Mouse (Mus musculus): ENCODE data around the gene Wfdc5. TPM values are rescaled to one million over a fixed set of nuclear protein-coding genes. Genes with fewer than 3 reads are reported as not detected.
"Not testable (repeated sequence)": the region's sequence is repeated elsewhere in the genome, so short reads cannot be mapped to it uniquely, and the experiment has no call there.

The Wfdc5 gene
- 0.24 TPM in 1 of 2 replicates, not detected in the other for polyA plus RNA-seq (2012; rRNA removed)

DNA sequence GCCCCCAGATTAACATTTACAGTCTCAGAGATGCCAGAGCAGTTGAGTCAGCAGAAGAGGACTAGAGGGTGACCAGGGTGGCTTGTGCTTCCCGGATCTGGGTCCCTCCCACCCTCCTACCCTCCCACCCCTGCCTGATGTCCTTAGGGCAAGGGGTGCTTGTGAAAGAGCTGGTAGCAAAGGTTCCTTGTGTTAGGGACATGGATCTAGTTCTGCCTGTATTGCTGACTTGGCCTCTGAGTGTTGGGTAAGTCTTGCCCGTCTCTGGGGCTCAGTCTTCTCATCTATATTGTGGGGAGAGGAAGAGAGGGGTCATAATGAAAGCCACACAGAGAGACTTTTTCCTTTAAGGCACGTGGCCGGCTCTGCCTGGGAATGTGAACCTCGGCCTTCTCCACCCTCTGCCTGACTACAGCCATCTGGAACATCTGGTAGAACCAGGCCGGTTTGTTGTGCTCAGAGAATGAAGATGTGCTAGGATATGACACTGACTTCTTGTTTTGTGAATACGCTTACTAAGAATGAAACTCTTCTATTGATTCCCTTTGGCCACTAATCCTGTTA, at the start of gene Wfdc5:
Wfdc5 (minus strand) TSS at position 51 of the 564 bp plus-strand sequence.
- Histone ChIP-seq H3K4me1 (ENCODE audit: control insufficient read depth, insufficient read depth, insufficient read length, low read length) (no peaks in the 10 kb centered on the region), H3K27ac (ENCODE audit: insufficient read depth, low read depth, low read length) (no peak within 1 kb of the TSS), H3K36me3 (ENCODE audit: control insufficient read depth, insufficient read depth, low read length) (no peaks in the 10 kb centered on the region), H3K27me3 (ENCODE audit: control insufficient read depth, insufficient read depth, low read length) (no peaks in the 10 kb centered on the region), H3K4me3 (ENCODE audit: low read depth, low read length) (no peak within 1 kb of the TSS)
- no peak for TF ChIP-seq CTCF (IDR thresholded peaks at IDR 0.05; ENCODE audit: extremely low read depth, insufficient read length, insufficient replicate concordance, low read depth, low read length)
- no peak for TF ChIP-seq POLR2A (IDR thresholded peaks at IDR 0.05; ENCODE audit: low read depth, low read length)
- 56% methylated on average over 7 of the region's 7 CpGs for WGBS

DNA sequence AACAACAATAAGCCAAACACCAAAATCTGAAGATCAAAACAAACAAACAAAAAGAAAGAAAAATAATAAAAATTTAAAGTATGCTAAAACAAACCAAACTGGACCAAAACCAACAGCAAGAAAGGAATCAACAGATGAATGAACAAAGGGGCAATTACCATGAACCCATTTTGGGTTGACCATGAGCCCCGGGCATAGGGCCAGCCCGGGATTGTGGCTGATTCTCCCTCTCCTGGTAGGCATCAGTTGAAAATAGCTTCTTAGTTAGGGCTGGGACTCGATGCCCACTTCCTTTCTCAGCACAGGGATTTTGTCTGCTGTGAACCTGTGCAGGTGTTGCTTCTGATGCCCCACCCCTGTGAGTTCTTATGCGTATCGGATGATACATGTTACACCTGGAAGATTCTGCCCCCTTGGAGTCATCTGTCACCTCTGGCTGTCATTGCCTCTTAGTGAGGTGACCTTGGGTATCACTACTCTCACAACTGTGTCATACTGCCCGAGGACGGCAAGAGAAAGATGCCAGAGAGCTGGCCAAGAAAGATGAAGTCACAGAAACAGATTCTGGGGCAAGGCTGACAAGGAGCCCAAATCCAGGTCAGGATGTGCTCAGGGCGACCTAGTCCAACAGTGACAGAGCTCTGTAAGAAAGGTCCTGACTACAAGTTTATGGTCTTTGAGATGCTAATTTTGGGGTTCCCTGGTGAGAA, 46.0 kb upstream of the Wfdc5 start:
- Histone ChIP-seq H3K36me3 (ENCODE audit: control insufficient read depth, insufficient read depth, low read length) (no peaks in the 10 kb centered on the region), H3K27ac (ENCODE audit: insufficient read depth, low read depth, low read length) (no peak overlapping the region), H3K4me1 (ENCODE audit: control insufficient read depth, insufficient read depth, insufficient read length, low read length) (peaks cover 4% of the 10 kb centered on the region; the same call in 1 of the 2 replicates), H3K4me3 (ENCODE audit: low read depth, low read length) (no peak overlapping the region), H3K27me3 (ENCODE audit: control insufficient read depth, insufficient read depth, low read length) (no peaks in the 10 kb centered on the region)
- no peak for TF ChIP-seq POLR2A (IDR thresholded peaks at IDR 0.05; ENCODE audit: low read depth, low read length)
- TF ChIP-seq CTCF (IDR thresholded peaks at IDR 0.05; ENCODE audit: extremely low read depth, insufficient read length, insufficient replicate concordance, low read depth, low read length), result no peak
- WGBS, result 78% methylated on average over 8 of the region's 8 CpGs

DNA sequence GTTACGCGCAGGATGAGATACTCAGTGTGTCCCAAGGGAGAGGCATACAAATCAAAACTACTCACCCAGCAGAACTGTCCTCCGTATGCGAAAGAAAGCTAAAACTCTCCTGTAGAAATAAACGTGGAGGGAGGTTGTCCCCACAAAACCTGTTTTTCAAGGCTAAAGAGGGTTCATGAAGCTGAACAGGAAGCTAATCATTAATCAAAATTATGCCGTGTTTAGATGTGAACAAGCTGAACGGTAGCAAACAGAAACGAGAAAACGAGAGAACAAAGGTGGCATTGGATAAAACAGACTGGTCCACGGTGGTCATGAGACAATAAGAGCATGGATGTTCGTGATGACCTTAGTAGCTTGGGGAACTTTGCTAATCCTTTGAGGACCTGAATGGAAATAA, 39.0 kb upstream of the Wfdc5 start, which contains the start of gene Wfdc15b:
Wfdc15b (minus strand) TSS at position 139 of the 400 bp plus-strand sequence.
- Histone ChIP-seq H3K27me3 (ENCODE audit: control insufficient read depth, insufficient read depth, low read length) (no peaks in the 10 kb centered on the region), H3K4me1 (ENCODE audit: control insufficient read depth, insufficient read depth, insufficient read length, low read length) (no peaks in the 10 kb centered on the region), H3K36me3 (ENCODE audit: control insufficient read depth, insufficient read depth, low read length) (no peaks in the 10 kb centered on the region), H3K4me3 (ENCODE audit: low read depth, low read length) (no peak within 1 kb of the TSS), H3K27ac (ENCODE audit: insufficient read depth, low read depth, low read length) (no peak within 1 kb of the TSS)
- WGBS, result 19% methylated on average over 11 of the region's 11 CpGs
- TF ChIP-seq CTCF (IDR thresholded peaks at IDR 0.05; ENCODE audit: extremely low read depth, insufficient read length, insufficient replicate concordance, low read depth, low read length) (no peak), POLR2A (IDR thresholded peaks at IDR 0.05; ENCODE audit: low read depth, low read length) (no peak)

DNA sequence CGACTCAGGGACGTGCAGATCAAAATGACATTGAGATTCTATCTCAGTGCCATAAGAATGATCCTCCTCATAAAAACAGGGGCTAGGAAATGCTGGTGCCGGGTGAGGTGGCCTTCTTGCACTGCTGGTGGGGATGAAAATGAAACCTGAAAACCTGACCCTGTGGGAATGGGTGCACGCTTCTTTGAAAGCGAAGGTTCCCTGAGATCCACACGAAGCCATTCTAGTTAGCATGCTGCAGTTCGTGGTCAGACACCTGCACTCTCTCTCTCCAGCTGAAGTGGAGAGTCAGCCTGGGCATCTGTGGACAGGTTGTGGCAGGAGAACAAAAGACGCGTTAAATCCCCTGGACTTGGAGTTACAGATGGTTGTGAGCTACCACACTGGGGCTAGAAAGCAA, 36.8 kb upstream of the Wfdc5 start:
- Histone ChIP-seq H3K36me3 (ENCODE audit: control insufficient read depth, insufficient read depth, low read length) (no peaks in the 10 kb centered on the region), H3K27me3 (ENCODE audit: control insufficient read depth, insufficient read depth, low read length) (no peaks in the 10 kb centered on the region), H3K27ac (ENCODE audit: insufficient read depth, low read depth, low read length) (no peak overlapping the region), H3K4me3 (ENCODE audit: low read depth, low read length) (no peak overlapping the region), H3K4me1 (ENCODE audit: control insufficient read depth, insufficient read depth, insufficient read length, low read length) (no peaks in the 10 kb centered on the region)
- TF ChIP-seq POLR2A (IDR thresholded peaks at IDR 0.05; ENCODE audit: low read depth, low read length) (no peak), CTCF (IDR thresholded peaks at IDR 0.05; ENCODE audit: extremely low read depth, insufficient read length, insufficient replicate concordance, low read depth, low read length) (no peak)
- WGBS, result 83% methylated on average over 9 of the region's 9 CpGs

DNA sequence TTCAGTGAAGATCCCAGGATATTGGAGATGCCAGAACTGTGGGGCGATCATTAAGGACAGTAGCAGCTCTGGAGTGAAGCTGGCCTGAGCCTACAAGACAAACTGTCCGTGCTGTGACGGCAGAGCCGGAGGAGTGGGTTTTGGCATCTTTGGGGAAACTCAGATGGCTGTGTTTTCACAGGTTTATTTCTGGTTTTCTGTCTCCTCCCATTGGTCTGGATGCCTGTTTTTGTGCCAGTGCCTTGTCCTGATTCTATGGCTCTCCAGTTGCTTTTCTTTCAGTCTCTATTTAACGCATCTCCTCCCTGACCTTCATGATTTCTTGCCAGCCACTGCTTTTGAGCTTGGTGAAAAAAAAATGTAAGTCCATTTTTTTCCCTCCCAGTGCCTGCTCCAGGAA, 30.2 kb upstream of the Wfdc5 start:
- Histone ChIP-seq H3K4me1 (ENCODE audit: control insufficient read depth, insufficient read depth, insufficient read length, low read length) (no peaks in the 10 kb centered on the region), H3K4me3 (ENCODE audit: low read depth, low read length) (no peak overlapping the region), H3K36me3 (ENCODE audit: control insufficient read depth, insufficient read depth, low read length) (no peaks in the 10 kb centered on the region), H3K27me3 (ENCODE audit: control insufficient read depth, insufficient read depth, low read length) (no peaks in the 10 kb centered on the region), H3K27ac (ENCODE audit: insufficient read depth, low read depth, low read length) (no peak overlapping the region)
- WGBS, result 90% methylated on average over 5 of the region's 5 CpGs
- TF ChIP-seq POLR2A (IDR thresholded peaks at IDR 0.05; ENCODE audit: low read depth, low read length), result no peak
- no peak for TF ChIP-seq CTCF (IDR thresholded peaks at IDR 0.05; ENCODE audit: extremely low read depth, insufficient read length, insufficient replicate concordance, low read depth, low read length)

DNA sequence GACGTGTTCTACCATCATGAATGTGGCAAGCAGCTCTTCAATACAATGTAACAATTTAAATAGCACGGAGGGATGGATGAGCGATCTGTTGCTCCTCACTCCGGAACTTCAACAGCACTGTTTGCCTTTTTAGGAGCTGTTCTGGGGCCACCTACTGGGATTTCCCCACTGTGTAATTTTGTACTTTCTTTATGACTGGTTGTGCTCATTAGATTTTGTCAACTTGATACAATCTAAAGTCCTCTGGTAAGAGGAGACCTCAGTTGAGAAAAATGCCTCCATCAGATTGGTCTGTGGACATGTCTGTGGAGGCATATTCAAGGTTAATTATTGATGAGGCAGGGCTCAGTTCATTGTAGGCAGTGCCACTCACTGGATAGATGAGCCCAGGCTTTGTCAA, 28.4 kb upstream of the Wfdc5 start:
- Histone ChIP-seq H3K36me3 (ENCODE audit: control insufficient read depth, insufficient read depth, low read length) (no peaks in the 10 kb centered on the region), H3K27me3 (ENCODE audit: control insufficient read depth, insufficient read depth, low read length) (no peaks in the 10 kb centered on the region), H3K4me3 (ENCODE audit: low read depth, low read length) (no peak overlapping the region), H3K4me1 (ENCODE audit: control insufficient read depth, insufficient read depth, insufficient read length, low read length) (no peaks in the 10 kb centered on the region), H3K27ac (ENCODE audit: insufficient read depth, low read depth, low read length) (no peak overlapping the region)
- 84% methylated on average over 4 of the region's 4 CpGs for WGBS
- TF ChIP-seq POLR2A (IDR thresholded peaks at IDR 0.05; ENCODE audit: low read depth, low read length) (no peak), CTCF (IDR thresholded peaks at IDR 0.05; ENCODE audit: extremely low read depth, insufficient read length, insufficient replicate concordance, low read depth, low read length) (no peak)

DNA sequence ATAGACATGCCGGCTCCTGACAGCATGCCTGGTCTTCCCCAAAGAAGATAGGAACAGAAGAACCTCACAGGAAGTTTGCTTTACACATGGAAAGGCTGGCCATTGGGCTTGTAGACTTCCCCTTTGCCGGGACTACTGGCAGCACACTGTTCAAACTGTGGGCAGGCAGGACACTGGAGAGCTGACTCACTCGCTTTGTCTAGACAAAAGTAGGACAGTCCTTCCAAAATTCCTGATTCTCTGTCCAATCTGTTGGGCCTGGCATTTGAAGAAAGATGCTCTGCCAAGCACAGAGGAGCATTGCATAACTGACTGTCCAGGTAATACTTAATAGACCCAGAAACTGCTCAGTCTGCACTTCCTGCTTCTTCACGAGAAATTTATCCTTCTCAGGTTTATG, 24.1 kb upstream of the Wfdc5 start:
- Histone ChIP-seq H3K27ac (ENCODE audit: insufficient read depth, low read depth, low read length) (no peak overlapping the region), H3K4me3 (ENCODE audit: low read depth, low read length) (no peak overlapping the region), H3K27me3 (ENCODE audit: control insufficient read depth, insufficient read depth, low read length) (no peaks in the 10 kb centered on the region), H3K36me3 (ENCODE audit: control insufficient read depth, insufficient read depth, low read length) (no peaks in the 10 kb centered on the region), H3K4me1 (ENCODE audit: control insufficient read depth, insufficient read depth, insufficient read length, low read length) (no peaks in the 10 kb centered on the region)
- WGBS, result 56% methylated on average over 4 of the region's 4 CpGs
- TF ChIP-seq POLR2A (IDR thresholded peaks at IDR 0.05; ENCODE audit: low read depth, low read length) (no peak), CTCF (IDR thresholded peaks at IDR 0.05; ENCODE audit: extremely low read depth, insufficient read length, insufficient replicate concordance, low read depth, low read length) (no peak)

DNA sequence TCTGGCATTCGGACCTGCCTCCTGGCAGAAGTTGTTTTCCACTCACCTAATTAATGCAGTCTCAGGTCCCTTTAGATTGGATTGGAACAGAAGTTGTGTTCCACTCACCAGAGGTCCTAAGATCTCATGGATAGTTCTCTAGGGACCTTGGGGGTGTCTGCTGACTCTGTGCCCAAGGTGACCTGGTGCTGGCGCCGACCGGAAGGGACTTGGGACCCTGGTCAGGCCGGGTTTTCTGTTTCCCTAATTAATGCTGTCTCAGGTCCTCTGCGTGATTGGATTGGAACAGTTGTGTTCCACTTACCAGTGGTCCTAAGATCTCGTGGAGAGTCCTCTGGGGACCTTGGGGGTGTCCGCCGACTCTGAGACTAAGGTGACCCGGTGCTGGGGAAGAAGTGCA, 23.5 kb upstream of the Wfdc5 start:
- not testable (repeated sequence) for H3K4me1 ChIP-seq (ENCODE audit: control insufficient read depth, insufficient read depth, insufficient read length, low read length); H3K27ac ChIP-seq (ENCODE audit: insufficient read depth, low read depth, low read length); H3K4me3 ChIP-seq (ENCODE audit: low read depth, low read length); H3K36me3 ChIP-seq (ENCODE audit: control insufficient read depth, insufficient read depth, low read length); H3K27me3 ChIP-seq (ENCODE audit: control insufficient read depth, insufficient read depth, low read length)
- 90% methylated on average over 10 of the region's 10 CpGs for WGBS
